Mouse (Mus musculus) liver, adult 2 months (tissue): ENCODE measurements at regions not wholly inside any gene's neighbourhood (a gene's known extent, or its start where the extent isn't known, plus 50 kb on each side); places are given as distances from the start of the nearest gene placed in this dataset.
A peak's percentile ranks its signal among the peaks of the same experiment; 100 is the strongest.

Source experiments
- DNase-seq: peaks from one replicate; pipeline ENCODE4 v3.0.0-alpha.2; 2011; ENCODE audit warnings: low read depth, low spot score; ENCODE audit errors: extremely low read depth
- H3K27ac ChIP-seq: fragments of 200-500 bp; replicated peaks from 2 replicates; pipeline ENCODE4 v1.5.1; 2012; ENCODE audit warnings: low read depth, mild to moderate bottlenecking, control low read depth, inconsistent platforms, low read length; ENCODE audit not compliant: insufficient read depth
- H3K27me3 ChIP-seq: fragments of 200-500 bp; 2 replicates; pipeline ENCODE4 v1.6.1; 2012; ENCODE audit warnings: mild to moderate bottlenecking, moderate library complexity, low read length, inconsistent platforms; ENCODE audit not compliant: control insufficient read depth, insufficient read depth
- H3K36me3 ChIP-seq: fragments of 200-500 bp; 2 replicates; pipeline ENCODE4 v1.6.1; 2012; ENCODE audit warnings: low read length, inconsistent platforms; ENCODE audit not compliant: control insufficient read depth, insufficient read depth
- H3K4me1 ChIP-seq: fragments of 200-500 bp; 2 replicates; pipeline ENCODE4 v1.6.1; 2011; ENCODE audit warnings: low read length; ENCODE audit not compliant: control insufficient read depth, insufficient read depth
- H3K4me3 ChIP-seq: fragments of 200-500 bp; 2 replicates; pipeline ENCODE4 v1.5.1; 2011; ENCODE audit warnings: low read depth, mild to moderate bottlenecking, control low read depth, low read length, moderate library complexity; ENCODE audit not compliant: insufficient read depth
- H3K79me2 ChIP-seq: fragments of 200-500 bp; 2 replicates; pipeline ENCODE4 v1.6.1; 2012; ENCODE audit warnings: inconsistent platforms, mild to moderate bottlenecking, low read length, moderate library complexity; ENCODE audit not compliant: control insufficient read depth, insufficient read depth
- H3K9ac ChIP-seq: fragments of 200-500 bp; 2 replicates; pipeline ENCODE4 v1.6.1; 2012; ENCODE audit warnings: low read depth, mild to moderate bottlenecking, control low read depth, inconsistent platforms, low read length
- CTCF ChIP-seq: fragments of 200-500 bp; IDR thresholded peaks from 2 replicates; pipeline ENCODE4 v1.5.1; 2011; ENCODE audit warnings: low read depth, low read length, control low read depth
- POLR2A ChIP-seq: fragments of 200-500 bp; IDR thresholded peaks from 2 replicates; pipeline ENCODE4 v1.6.1; 2011; ENCODE audit warnings: low read length, control low read depth; ENCODE audit not compliant: insufficient read depth; ENCODE audit errors: extremely low read depth
- WGBS: fragments of 180-500 bp; shearing (Covaris S2); methylation state at CpG from one replicate; pipeline ENCODE4 v1.1.7; 2018; 5-methylcytosine and 5-hydroxymethylcytosine counted together

DNA sequence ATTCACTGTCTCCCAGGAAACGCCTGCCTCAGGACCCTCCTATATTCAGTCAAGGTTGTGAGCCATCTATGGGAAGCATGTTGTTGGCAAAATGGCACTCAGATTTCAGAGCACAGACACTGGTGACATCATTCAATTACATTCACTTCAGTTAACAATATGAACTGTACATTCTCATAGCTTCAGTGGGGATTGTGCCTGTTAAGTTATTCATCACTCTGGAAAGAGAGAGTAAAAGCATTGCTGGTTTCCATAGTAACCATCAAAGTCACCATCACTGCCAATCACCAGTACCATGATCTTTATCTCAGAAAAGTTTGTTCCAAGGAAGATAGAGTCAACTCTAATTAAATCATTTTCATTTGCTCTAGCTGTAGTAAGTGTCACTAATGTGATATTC lies 350.2 kb upstream of the Rack1 start:
- no peak for DNase-seq

DNA sequence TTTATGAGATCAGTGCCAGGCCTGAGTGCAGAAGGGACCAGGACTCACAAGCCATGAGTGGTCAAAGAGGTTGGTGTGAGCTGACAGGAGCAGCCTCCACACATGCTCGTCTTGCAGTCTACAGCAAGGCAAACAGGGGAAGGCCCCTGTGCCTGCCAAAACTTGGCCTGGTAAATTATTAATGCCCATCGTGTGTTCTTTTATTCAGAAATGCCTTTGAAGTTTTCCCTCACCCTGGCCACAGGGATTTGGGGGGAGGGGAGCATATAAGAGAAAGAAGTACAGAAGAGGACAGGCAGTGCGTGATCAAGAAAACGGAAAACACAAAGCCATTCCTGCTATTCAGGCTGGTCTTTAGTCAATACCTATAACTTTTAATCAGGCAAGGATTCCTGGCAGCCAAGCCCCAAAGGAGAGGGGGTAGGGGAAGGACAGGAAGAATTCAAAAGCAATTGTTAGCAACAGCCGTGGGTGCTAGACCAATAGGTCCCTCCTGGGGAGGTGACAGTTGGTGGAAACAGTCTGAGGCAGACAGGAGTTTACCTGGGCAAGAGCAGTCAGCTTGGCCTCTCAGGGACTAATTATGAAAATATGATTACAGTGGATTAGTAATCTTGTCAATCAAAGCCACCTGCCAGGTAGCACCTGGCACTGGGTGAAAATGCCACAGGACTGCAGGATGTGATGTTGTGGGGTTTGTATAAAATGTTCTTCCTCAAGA lies 357.4 kb upstream of the Rack1 start:
- WGBS = 21% methylated on average over 5 of the region's 5 CpGs
- Histone ChIP-seq H3K27ac (no peak overlapping the region), H3K27me3 (no peaks in the 10 kb centered on the region), H3K79me2 (no peaks in the 10 kb centered on the region), H3K9ac (no peak overlapping the region), H3K36me3 (no peaks in the 10 kb centered on the region), H3K4me3 (no peak overlapping the region), H3K4me1 (no peaks in the 10 kb centered on the region)
- peak; percentile 82 for DNase-seq
- no peak for TF ChIP-seq CTCF
- TF ChIP-seq POLR2A = no peak

More for the DNA sequence above, 350.2 kb upstream of the Rack1 start:
- Histone ChIP-seq H3K4me3 (no peak overlapping the region), H3K27ac (no peak overlapping the region), H3K36me3 (no peaks in the 10 kb centered on the region), H3K27me3 (no peaks in the 10 kb centered on the region), H3K4me1 (no peaks in the 10 kb centered on the region), H3K79me2 (no peaks in the 10 kb centered on the region), H3K9ac (no peak overlapping the region)
- TF ChIP-seq POLR2A = no peak
- TF ChIP-seq CTCF = no peak
- WGBS = 78% methylated on average over 1 of the region's 1 CpGs

- WGBS = 90% methylated on average over 3 of the region's 3 CpGs
- no peak for DNase-seq
- Histone ChIP-seq H3K36me3 (no peaks in the 10 kb centered on the region), H3K4me3 (no peak overlapping the region), H3K79me2 (no peaks in the 10 kb centered on the region), H3K4me1 (no peaks in the 10 kb centered on the region), H3K9ac (no peak overlapping the region), H3K27me3 (no peaks in the 10 kb centered on the region), H3K27ac (no peak overlapping the region)
- TF ChIP-seq POLR2A = no peak
- no peak for TF ChIP-seq CTCF
Measured at GRCm38 (mm10) chr11:48436712-48437111, 363.4 kb upstream of the Rack1 start.

- Histone ChIP-seq H3K27ac (no peak overlapping the region), H3K79me2 (no peaks in the 10 kb centered on the region), H3K4me3 (no peak overlapping the region), H3K27me3 (no peaks in the 10 kb centered on the region), H3K36me3 (no peaks in the 10 kb centered on the region), H3K9ac (no peak overlapping the region), H3K4me1 (no peaks in the 10 kb centered on the region)
- TF ChIP-seq CTCF = no peak
- no peak for DNase-seq
Measured at GRCm38 (mm10) chr11:48431316-48431715, 368.8 kb upstream of the Rack1 start.

GRCm38 (mm10) chr11:48427423-48427822 lies 372.7 kb upstream of the Rack1 start:
- H3K36me3 ChIP-seq = no peaks in the 10 kb centered on the region
- H3K27me3 ChIP-seq = no peaks in the 10 kb centered on the region
- WGBS = 82% methylated on average over 2 of the region's 2 CpGs

GRCm38 (mm10) chr11:48426446-48426845 lies 373.7 kb upstream of the Rack1 start:
- Histone ChIP-seq H3K27ac (no peak overlapping the region), H3K27me3 (no peaks in the 10 kb centered on the region), H3K36me3 (no peaks in the 10 kb centered on the region), H3K9ac (no peak overlapping the region), H3K79me2 (no peaks in the 10 kb centered on the region), H3K4me1 (no peaks in the 10 kb centered on the region), H3K4me3 (no peak overlapping the region)
- TF ChIP-seq POLR2A (no peak), CTCF (no peak)
- no peak for DNase-seq
- WGBS = 86% methylated on average over 1 of the region's 1 CpGs

More at GRCm38 (mm10) chr11:48427423-48427822, 372.7 kb upstream of the Rack1 start:
- Histone ChIP-seq H3K4me3 (no peak overlapping the region), H3K79me2 (no peaks in the 10 kb centered on the region), H3K4me1 (no peaks in the 10 kb centered on the region), H3K27ac (no peak overlapping the region), H3K9ac (no peak overlapping the region)
- TF ChIP-seq CTCF (no peak), POLR2A (no peak)
- no peak for DNase-seq
